Mouse (Mus musculus): ENCODE results near the gene Galp. TPM values are rescaled to one million over a fixed set of nuclear protein-coding genes. Genes with fewer than 3 reads are reported as not detected.
A peak's percentile ranks its signal among the peaks of the same experiment; 100 is the strongest.
"Not testable (repeated sequence)": the region's sequence is repeated elsewhere in the genome, so short reads cannot be mapped to it uniquely, and the experiment has no call there.

Galp gene
- polyA plus RNA-seq, 1 experiment from 2014 or later, result not detected

DNA sequence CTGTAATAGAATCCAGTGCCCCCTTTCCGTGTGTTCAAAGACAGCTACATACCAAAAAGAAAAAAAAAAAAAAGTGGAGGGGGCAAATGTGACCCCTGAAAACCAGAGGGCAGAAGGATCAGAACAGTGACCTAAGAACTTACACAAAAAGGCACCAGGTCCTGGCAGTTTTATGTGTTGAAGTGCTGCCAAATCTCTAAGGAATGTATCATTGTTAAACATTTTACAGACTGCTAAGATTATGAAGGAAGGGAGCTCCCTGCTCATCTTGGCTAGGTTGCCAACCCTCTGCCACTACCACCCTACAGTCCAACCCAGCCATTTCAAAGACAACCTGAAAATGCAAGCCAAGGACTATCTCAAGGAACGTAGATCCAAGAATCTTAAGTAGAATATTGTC is 10.7 kb upstream of the Galp start:
- Histone ChIP-seq H3K9ac (ENCODE audit: low read depth, low read length) (no peak overlapping the region), H3K27me3 (replicated peaks; ENCODE audit: control insufficient read depth, insufficient read depth, low read length) (no peaks in the 10 kb centered on the region), H3K4me1 (ENCODE audit: control insufficient read depth, insufficient read depth, low read length) (no peaks in the 10 kb centered on the region), H3K27ac (ENCODE audit: low read length) (no peak overlapping the region), H3K4me2 (ENCODE audit: low read depth, low read length) (no peak overlapping the region), H3K4me3 (ENCODE audit: low read length) (no peak overlapping the region), H3K36me3 (ENCODE audit: control insufficient read depth, insufficient read depth, low read length) (peaks cover 23% of the 10 kb centered on the region; the same call in 1 of the 2 replicates), H3K9me3 (ENCODE audit: control insufficient read depth, low read length) (no peaks in the 10 kb centered on the region)
- ATAC-seq, result no peak
- 92% methylated on average over 2 of the region's 2 CpGs for WGBS

DNA sequence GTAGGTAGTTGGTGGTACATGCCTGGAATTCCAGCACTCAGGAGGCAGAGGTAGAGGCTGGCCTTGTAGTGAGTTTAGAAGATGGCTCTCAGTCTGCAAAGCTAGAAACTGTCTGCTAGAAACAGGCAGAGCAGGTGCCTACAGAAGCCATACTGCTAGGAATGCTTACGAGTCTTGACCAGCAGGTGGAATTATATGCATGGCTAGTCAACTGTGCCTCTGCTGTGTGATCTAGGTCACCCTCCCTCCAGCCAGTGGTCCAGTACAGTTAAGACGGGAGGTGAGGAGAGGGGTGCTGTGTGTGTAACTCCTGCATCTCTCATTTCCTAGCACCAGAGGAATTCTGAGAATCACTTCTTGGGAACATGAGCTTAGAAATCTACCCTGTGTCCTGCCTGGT is 10.1 kb upstream of the Galp start:
- H3K27ac ChIP-seq (ENCODE audit: low read length), result no peak overlapping the region
- WGBS, result 90% methylated on average over 2 of the region's 2 CpGs
- no peak for ATAC-seq
- no peaks in the 10 kb centered on the region for H3K9me3 ChIP-seq (ENCODE audit: control insufficient read depth, low read length)
- H3K4me2 ChIP-seq (ENCODE audit: low read depth, low read length), result no peak overlapping the region
- no peak overlapping the region for H3K9ac ChIP-seq (ENCODE audit: low read depth, low read length)
- no peak overlapping the region for H3K4me3 ChIP-seq (ENCODE audit: low read length)
- H3K4me1 ChIP-seq (ENCODE audit: control insufficient read depth, insufficient read depth, low read length), result no peaks in the 10 kb centered on the region
- no peaks in the 10 kb centered on the region for H3K27me3 ChIP-seq (replicated peaks; ENCODE audit: control insufficient read depth, insufficient read depth, low read length)
- peaks cover 23% of the 10 kb centered on the region; the same call in 1 of the 2 replicates for H3K36me3 ChIP-seq (ENCODE audit: control insufficient read depth, insufficient read depth, low read length)

DNA sequence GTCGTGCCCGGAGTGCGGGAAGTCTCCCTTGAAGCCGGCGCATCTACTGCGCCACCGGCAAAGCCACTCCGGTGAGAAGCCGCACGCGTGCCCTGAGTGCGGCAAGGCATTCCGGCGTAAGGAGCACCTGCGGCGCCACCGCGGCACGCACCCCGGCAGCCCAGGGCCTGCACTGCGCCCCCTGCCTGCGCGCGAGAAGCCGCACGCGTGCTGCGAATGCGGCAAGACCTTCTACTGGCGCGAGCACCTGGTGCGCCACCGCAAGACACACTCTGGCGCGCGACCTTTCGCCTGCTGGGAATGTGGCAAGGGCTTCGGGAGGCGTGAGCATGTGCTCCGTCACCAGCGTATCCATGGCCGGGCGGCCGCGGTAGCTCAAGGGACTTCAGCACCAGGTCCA is 7.3 kb upstream of the Galp start:
- 44% methylated on average over 45 of the region's 45 CpGs for WGBS
- Histone ChIP-seq H3K9ac (ENCODE audit: low read depth, low read length) (no peak overlapping the region), H3K4me3 (ENCODE audit: low read length) (no peak overlapping the region), H3K27me3 (replicated peaks; ENCODE audit: control insufficient read depth, insufficient read depth, low read length) (no peaks in the 10 kb centered on the region), H3K4me1 (ENCODE audit: control insufficient read depth, insufficient read depth, low read length) (no peaks in the 10 kb centered on the region), H3K36me3 (ENCODE audit: control insufficient read depth, insufficient read depth, low read length) (peaks cover 21% of the 10 kb centered on the region; the same call in 1 of the 2 replicates), H3K4me2 (ENCODE audit: low read depth, low read length) (no peak overlapping the region), H3K27ac (ENCODE audit: low read length) (no peak overlapping the region), H3K9me3 (ENCODE audit: control insufficient read depth, low read length) (no peaks in the 10 kb centered on the region)
- ATAC-seq, result no peak

DNA sequence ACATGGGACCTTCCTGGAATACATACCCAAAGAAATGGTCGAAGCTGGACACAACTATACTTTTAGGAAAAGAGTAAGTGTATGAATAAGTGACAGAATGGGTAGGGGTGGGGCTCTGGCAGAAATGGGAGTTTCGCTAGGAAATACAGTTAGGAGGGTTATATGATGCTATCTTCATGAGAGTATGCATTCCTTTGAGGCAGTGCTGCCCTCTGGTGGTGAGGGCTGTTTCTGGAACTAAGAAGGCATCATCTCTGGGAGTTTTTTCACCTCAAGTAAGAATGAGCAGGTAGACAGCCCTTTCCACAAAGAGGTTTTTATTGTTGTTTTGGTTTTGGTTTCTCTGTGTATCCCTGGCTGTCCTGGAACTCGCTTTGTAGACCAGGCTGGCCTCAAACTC is 5.5 kb upstream of the Galp start:
- no peak overlapping the region for H3K9ac ChIP-seq (ENCODE audit: low read depth, low read length)
- ATAC-seq, result no peak
- no peaks in the 10 kb centered on the region for H3K27me3 ChIP-seq (replicated peaks; ENCODE audit: control insufficient read depth, insufficient read depth, low read length)
- WGBS, result 36% methylated on average over 3 of the region's 3 CpGs
- H3K4me1 ChIP-seq (ENCODE audit: control insufficient read depth, insufficient read depth, low read length), result no peaks in the 10 kb centered on the region
- no peak overlapping the region for H3K4me3 ChIP-seq (ENCODE audit: low read length)
- no peak overlapping the region for H3K27ac ChIP-seq (ENCODE audit: low read length)
- H3K36me3 ChIP-seq (ENCODE audit: control insufficient read depth, insufficient read depth, low read length), result peaks cover 13% of the 10 kb centered on the region; the same call in 1 of the 2 replicates
- no peak overlapping the region for H3K4me2 ChIP-seq (ENCODE audit: low read depth, low read length)
- H3K9me3 ChIP-seq (ENCODE audit: control insufficient read depth, low read length), result no peaks in the 10 kb centered on the region

DNA sequence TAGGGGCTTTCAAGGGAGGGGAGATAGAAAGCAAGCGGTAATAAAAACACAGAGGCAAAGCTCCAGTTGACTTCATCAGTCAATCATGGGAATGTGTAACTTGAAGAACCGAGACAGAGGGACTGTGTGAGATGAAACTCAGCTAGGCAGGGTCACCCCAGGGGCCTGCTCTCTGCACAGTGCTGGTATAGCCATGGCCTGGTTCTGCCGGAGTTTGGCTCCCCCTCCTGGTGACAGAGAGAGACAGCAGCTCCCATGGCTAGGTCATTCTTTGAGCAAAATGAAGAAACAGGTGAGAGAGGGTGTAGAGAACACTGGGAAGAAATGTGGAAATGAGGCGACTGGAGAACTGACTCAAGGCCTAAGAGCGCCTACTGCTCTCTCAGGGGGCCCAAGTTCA is 2.8 kb upstream of the Galp start:
- ATAC-seq, result peak; percentile 73

DNA sequence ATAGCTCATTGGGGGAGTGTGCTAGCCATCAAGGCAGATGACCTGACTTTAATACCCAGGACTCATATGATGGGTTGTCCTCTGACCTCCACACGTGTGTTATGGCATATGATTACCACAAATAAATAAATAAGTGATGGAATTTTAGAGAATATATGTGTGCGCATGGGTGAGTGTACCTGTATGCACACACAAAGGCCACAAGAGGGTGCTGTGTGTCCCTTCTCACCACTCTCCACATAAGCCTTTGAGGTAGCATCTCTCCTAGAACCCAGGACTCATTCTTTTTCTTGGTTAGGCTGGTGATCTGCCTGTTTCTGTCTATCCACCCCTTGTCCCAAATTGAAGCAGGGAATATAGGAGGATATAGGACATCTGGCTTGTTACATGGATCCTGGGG is 1.1 kb upstream of the Galp start:
- H3K9ac ChIP-seq (ENCODE audit: low read depth, low read length), result no peak overlapping the region
- ATAC-seq, result no peak
- no peak overlapping the region for H3K27ac ChIP-seq (ENCODE audit: low read length)
- no peaks in the 10 kb centered on the region for H3K9me3 ChIP-seq (ENCODE audit: control insufficient read depth, low read length)
- no peak overlapping the region for H3K4me3 ChIP-seq (ENCODE audit: low read length)
- no peaks in the 10 kb centered on the region for H3K4me1 ChIP-seq (ENCODE audit: control insufficient read depth, insufficient read depth, low read length)
- no peaks in the 10 kb centered on the region for H3K36me3 ChIP-seq (ENCODE audit: control insufficient read depth, insufficient read depth, low read length)
- H3K27me3 ChIP-seq (replicated peaks; ENCODE audit: control insufficient read depth, insufficient read depth, low read length), result 0 out of 2 replicates have a peak, but pooled peaks cover 2% of the 10 kb centered on the region
- 47% methylated on average over 2 of the region's 2 CpGs for WGBS
- no peak overlapping the region for H3K4me2 ChIP-seq (ENCODE audit: low read depth, low read length)

More for the DNA sequence above, 2.8 kb upstream of the Galp start:
- Histone ChIP-seq H3K27me3 (replicated peaks; ENCODE audit: control insufficient read depth, insufficient read depth, low read length) (0 out of 2 replicates have a peak, but pooled peaks cover 2% of the 10 kb centered on the region), H3K4me3 (ENCODE audit: low read length) (no peak overlapping the region), H3K9ac (ENCODE audit: low read depth, low read length) (no peak overlapping the region), H3K36me3 (ENCODE audit: control insufficient read depth, insufficient read depth, low read length) (peaks cover 6% of the 10 kb centered on the region; the same call in 1 of the 2 replicates), H3K4me2 (ENCODE audit: low read depth, low read length) (no peak overlapping the region), H3K4me1 (ENCODE audit: control insufficient read depth, insufficient read depth, low read length) (no peaks in the 10 kb centered on the region), H3K9me3 (ENCODE audit: control insufficient read depth, low read length) (no peaks in the 10 kb centered on the region), H3K27ac (ENCODE audit: low read length) (no peak overlapping the region)
- WGBS, result 17% methylated on average over 5 of the region's 5 CpGs

DNA sequence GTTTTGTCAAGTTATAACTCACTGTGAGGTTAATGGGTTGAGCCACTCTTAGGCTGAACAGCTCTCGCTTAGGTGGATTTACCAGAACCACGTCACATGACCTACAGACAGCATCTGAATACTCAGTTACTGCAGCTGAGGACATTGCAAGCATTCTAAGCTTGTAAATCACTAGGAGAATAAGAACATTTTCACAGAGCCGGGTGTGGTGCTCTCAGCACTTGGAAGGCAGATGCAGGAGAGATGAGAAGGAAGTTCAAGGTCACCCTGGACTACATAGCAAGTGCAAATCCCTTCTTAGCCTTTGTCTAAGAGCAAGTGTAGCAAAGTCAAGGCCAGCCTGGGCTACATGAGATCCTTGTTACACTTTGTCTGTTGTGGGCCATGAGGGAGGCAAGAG is 7.3 kb downstream of the Galp start:
- Histone ChIP-seq H3K36me3 (ENCODE audit: control insufficient read depth, insufficient read depth, low read length) (no peaks in the 10 kb centered on the region), H3K27ac (ENCODE audit: low read length) (no peak overlapping the region), H3K4me2 (ENCODE audit: low read depth, low read length) (no peak overlapping the region), H3K9ac (ENCODE audit: low read depth, low read length) (no peak overlapping the region), H3K9me3 (ENCODE audit: control insufficient read depth, low read length) (no peaks in the 10 kb centered on the region), H3K27me3 (replicated peaks; ENCODE audit: control insufficient read depth, insufficient read depth, low read length) (no peaks in the 10 kb centered on the region), H3K4me3 (ENCODE audit: low read length) (no peak overlapping the region), H3K4me1 (ENCODE audit: control insufficient read depth, insufficient read depth, low read length) (no peaks in the 10 kb centered on the region)
- ATAC-seq, result no peak
- 74% methylated on average over 3 of the region's 3 CpGs for WGBS

DNA sequence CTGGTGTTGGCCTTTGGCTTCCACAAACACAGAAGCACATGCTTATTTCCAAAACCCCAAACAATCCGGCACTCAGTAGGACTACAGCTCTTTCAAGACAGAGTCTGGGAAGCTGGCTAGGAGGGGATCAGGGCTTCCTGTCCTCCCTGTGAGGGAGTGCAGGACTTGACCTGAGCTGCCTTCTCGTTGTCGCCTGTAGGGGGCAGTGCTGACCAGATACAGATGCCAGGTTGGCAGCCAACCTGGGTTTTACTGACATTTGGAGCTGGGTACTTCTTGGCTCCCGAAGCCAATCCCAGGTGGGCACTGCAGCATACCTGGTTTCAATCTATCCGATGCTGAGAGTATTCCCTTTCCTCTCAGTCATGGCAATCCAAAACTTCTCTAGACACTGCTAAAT is 16.3 kb downstream of the Galp start:
- Histone ChIP-seq H3K9me3 (ENCODE audit: control insufficient read depth, low read length) (no peaks in the 10 kb centered on the region), H3K27ac (ENCODE audit: low read length) (no peak overlapping the region), H3K36me3 (ENCODE audit: control insufficient read depth, insufficient read depth, low read length) (no peaks in the 10 kb centered on the region), H3K9ac (ENCODE audit: low read depth, low read length) (no peak overlapping the region), H3K4me3 (ENCODE audit: low read length) (no peak overlapping the region), H3K27me3 (replicated peaks; ENCODE audit: control insufficient read depth, insufficient read depth, low read length) (no peaks in the 10 kb centered on the region), H3K4me2 (ENCODE audit: low read depth, low read length) (no peak overlapping the region), H3K4me1 (ENCODE audit: control insufficient read depth, insufficient read depth, low read length) (no peaks in the 10 kb centered on the region)
- 51% methylated on average over 5 of the region's 5 CpGs for WGBS
- no peak for ATAC-seq

DNA sequence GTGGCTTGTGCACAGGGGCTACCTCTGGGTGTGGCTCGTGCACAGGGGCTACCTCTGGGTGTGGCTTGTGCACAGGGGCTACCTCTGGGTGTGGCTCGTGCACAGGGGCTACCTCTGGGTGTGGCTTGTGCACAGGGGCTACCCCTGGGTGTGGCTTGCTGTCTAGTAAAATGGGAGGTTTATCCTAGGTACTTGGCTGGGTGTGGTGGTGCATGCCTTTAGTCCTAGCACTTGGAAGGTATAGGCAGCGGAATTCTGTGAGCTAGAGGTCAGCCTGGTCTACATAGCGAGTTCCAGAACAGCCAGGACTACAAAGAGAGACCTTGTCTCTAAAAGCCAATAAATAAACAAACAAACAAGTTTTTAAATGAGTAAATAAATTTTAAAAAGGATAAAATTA is 17.8 kb downstream of the Galp start:
- H3K4me3 ChIP-seq (ENCODE audit: low read length); H3K27me3 ChIP-seq (replicated peaks; ENCODE audit: control insufficient read depth, insufficient read depth, low read length); H3K9ac ChIP-seq (ENCODE audit: low read depth, low read length); H3K4me1 ChIP-seq (ENCODE audit: control insufficient read depth, insufficient read depth, low read length); H3K27ac ChIP-seq (ENCODE audit: low read length); ATAC-seq; H3K4me2 ChIP-seq (ENCODE audit: low read depth, low read length); H3K36me3 ChIP-seq (ENCODE audit: control insufficient read depth, insufficient read depth, low read length); H3K9me3 ChIP-seq (ENCODE audit: control insufficient read depth, low read length): not testable (repeated sequence)
- WGBS, result 70% methylated on average over 3 of the region's 4 CpGs

DNA sequence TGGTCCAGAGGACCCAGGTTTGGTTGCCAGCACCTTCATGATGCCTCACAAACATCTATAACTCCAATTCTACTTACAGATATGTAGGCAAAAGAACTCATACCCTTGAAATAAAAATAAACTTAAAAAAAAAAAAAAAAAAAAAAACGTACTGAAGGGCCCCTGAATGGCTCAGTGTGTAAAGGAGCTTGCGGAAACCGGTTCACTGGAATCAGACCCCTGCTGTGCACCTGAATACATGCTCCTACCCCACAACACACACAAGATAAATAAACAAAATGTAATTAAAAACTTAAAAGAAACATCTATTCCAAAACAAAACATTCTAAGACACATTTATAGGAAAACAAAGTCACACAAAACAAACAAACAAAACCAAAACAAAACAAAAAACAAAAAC is 23.3 kb downstream of the Galp start:
- Histone ChIP-seq H3K4me3 (ENCODE audit: low read length) (no peak overlapping the region), H3K4me2 (ENCODE audit: low read depth, low read length) (no peak overlapping the region), H3K27ac (ENCODE audit: low read length) (no peak overlapping the region), H3K9ac (ENCODE audit: low read depth, low read length) (no peak overlapping the region), H3K9me3 (ENCODE audit: control insufficient read depth, low read length) (no peaks in the 10 kb centered on the region), H3K27me3 (replicated peaks; ENCODE audit: control insufficient read depth, insufficient read depth, low read length) (no peaks in the 10 kb centered on the region), H3K36me3 (ENCODE audit: control insufficient read depth, insufficient read depth, low read length) (no peaks in the 10 kb centered on the region), H3K4me1 (ENCODE audit: control insufficient read depth, insufficient read depth, low read length) (no peaks in the 10 kb centered on the region)
- ATAC-seq, result no peak
- 51% methylated on average over 3 of the region's 3 CpGs for WGBS
